Mouse (Mus musculus) hindbrain, embryonic 13.5 days (tissue): Measurements from ENCODE around the gene Fam177a. TPM values are rescaled to one million over a fixed set of nuclear protein-coding genes. Genes with fewer than 3 reads are reported as not detected.
"Not testable (repeated sequence)": the region's sequence is repeated elsewhere in the genome, so short reads cannot be mapped to it uniquely, and the experiment has no call there.

Source experiments
- ATAC-seq: fragments of 200-750 bp; cut with Nextera tagmentation; 2 replicates; pipeline ENCODE4 v1.8.0; 2017; ENCODE audit warnings: moderate TSS enrichment; ENCODE audit not compliant: low FRiP score
- H3K27ac ChIP-seq: fragments of 300-500 bp; sonication (generic); 2 replicates; pipeline ENCODE4 v1.5.1; 2015; ENCODE audit warnings: inconsistent platforms, mild to moderate bottlenecking, moderate library complexity
- H3K27me3 ChIP-seq: fragments of 300-500 bp; sonication (generic); 2 replicates; pipeline ENCODE4 v1.6.1; 2015; ENCODE audit warnings: mild to moderate bottlenecking, inconsistent platforms
- H3K36me3 ChIP-seq: fragments of 300-500 bp; sonication (generic); 2 replicates; pipeline ENCODE4 v1.6.1; 2015; ENCODE audit warnings: mild to moderate bottlenecking, inconsistent platforms
- H3K4me1 ChIP-seq: fragments of 300-500 bp; sonication (generic); replicated peaks from 2 replicates; pipeline ENCODE4 v1.6.1; 2015; ENCODE audit warnings: inconsistent platforms
- H3K4me2 ChIP-seq: fragments of 300-500 bp; sonication (generic); 2 replicates; pipeline ENCODE4 v1.6.1; 2015; ENCODE audit warnings: inconsistent platforms, mild to moderate bottlenecking, moderate library complexity
- H3K4me3 ChIP-seq: fragments of 300-500 bp; sonication (generic); 2 replicates; pipeline ENCODE4 v1.5.1; 2015; ENCODE audit warnings: mild to moderate bottlenecking, inconsistent platforms
- H3K9ac ChIP-seq: fragments of 300-500 bp; sonication (generic); 2 replicates; pipeline ENCODE4 v1.6.1; 2015; ENCODE audit warnings: mild to moderate bottlenecking, inconsistent platforms
- H3K9me3 ChIP-seq: fragments of 300-500 bp; sonication (generic); 2 replicates; pipeline ENCODE4 v1.6.1; 2016; ENCODE audit warnings: inconsistent platforms
- WGBS: fragments of 180-500 bp; shearing (Covaris S2); methylation state at CpG from one replicate; pipeline ENCODE4 v1.1.7; 2015; 5-methylcytosine and 5-hydroxymethylcytosine counted together
- polyA plus RNA-seq: library from polyadenylated mRNA; unstranded; fragments of >200 nt; fragmentation: Nextera tagmentation; extraction: Ambion mirVana; gene quantifications from 2 replicates; pipeline ENCODE4 v1.2.1, GENCODE M21; 2015

Fam177a gene
- 45.1 and 46.1 TPM in 2 replicates for polyA plus RNA-seq

- H3K4me3 ChIP-seq, H3K9ac ChIP-seq, H3K4me1 ChIP-seq, H3K9me3 ChIP-seq, H3K36me3 ChIP-seq, H3K27me3 ChIP-seq, H3K27ac ChIP-seq, H3K4me2 ChIP-seq: not testable (repeated sequence)
- ATAC-seq: peak; percentile 97
- WGBS: no CpG with 5 or more reads among the region's 40 CpGs
Observed at GRCm38 (mm10) chr12:55124242-55124641, at the start of gene Fam177a. Gene Fam177a (plus strand): TSS chr12:55124469.

DNA sequence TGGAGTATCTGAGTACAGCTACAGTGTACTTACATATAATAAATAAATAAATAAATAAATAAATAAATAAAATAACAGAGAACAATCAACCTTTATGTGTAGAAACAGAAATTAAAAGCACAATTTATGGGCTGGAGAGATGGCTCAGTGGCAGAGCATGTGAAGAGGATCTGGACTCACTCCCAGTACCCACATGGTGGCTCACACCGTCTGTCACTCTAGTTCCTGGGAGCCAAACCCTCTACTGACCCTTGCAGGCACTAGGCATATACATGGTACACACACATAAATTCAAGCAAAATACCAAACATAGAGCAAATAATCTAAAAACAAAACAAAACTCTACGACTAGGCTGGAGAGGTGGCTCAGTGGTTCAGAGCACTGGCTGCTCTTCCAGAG, 49.0 kb upstream of the Fam177a start:
- H3K27ac ChIP-seq: no peak overlapping the region
- no peaks in the 10 kb centered on the region for H3K36me3 ChIP-seq
- H3K27me3 ChIP-seq: no peaks in the 10 kb centered on the region
- H3K4me1 ChIP-seq: peaks cover 3% of the 10 kb centered on the region; the same call in 1 of the 2 replicates
- H3K4me2 ChIP-seq: no peak overlapping the region
- no peaks in the 10 kb centered on the region for H3K9me3 ChIP-seq
- WGBS: 94% methylated on average over 2 of the region's 2 CpGs
- H3K4me3 ChIP-seq: no peak overlapping the region
- no peak for ATAC-seq
- no peak overlapping the region for H3K9ac ChIP-seq

DNA sequence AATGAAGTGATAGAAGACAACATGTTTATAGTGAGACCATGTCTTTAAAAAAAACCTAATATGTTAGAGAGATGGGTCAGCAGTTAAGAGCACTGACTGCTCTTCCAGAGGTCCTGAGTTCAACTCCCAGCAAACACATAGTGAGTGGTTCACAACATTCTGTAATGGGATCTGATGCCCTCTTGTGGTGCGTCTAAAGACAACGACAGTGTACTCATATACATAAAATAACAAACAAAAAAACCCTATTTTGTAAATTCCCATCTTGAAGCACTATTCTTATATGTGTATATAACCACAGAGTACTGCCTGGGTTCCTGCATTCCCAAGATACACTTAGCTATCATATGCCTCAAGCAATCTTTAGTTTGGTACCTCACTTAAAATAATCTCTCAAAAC, 45.6 kb upstream of the Fam177a start:
- 46% methylated on average over 2 of the region's 2 CpGs for WGBS
- not testable (repeated sequence) for H3K27ac ChIP-seq

GRCm38 (mm10) chr12:55079726-55080600, 44.3 kb upstream of the Fam177a start, which contains the start of the genes 2700097O09Rik and Srp54a:
Gene 2700097O09Rik (minus strand): TSS chr12:55080110.
Gene Srp54a (plus strand): TSS chr12:55080262.
- not testable (repeated sequence) for H3K27me3 ChIP-seq, H3K36me3 ChIP-seq, H3K9me3 ChIP-seq, H3K4me1 ChIP-seq
- ATAC-seq: peak; percentile 99
- under 1% methylated on average over 60 of the region's 60 CpGs for WGBS
- Histone ChIP-seq H3K4me3 (peak within 1 kb of the TSS; percentile 66), H3K9ac (peak within 1 kb of the TSS; percentile 80), H3K4me2 (peak within 1 kb of the TSS; percentile 62), H3K27ac (peak within 1 kb of the TSS; percentile 89)

More for the DNA sequence above, 45.6 kb upstream of the Fam177a start:
- H3K4me2 ChIP-seq, H3K9ac ChIP-seq, H3K27me3 ChIP-seq, ATAC-seq, H3K9me3 ChIP-seq, H3K4me3 ChIP-seq, H3K4me1 ChIP-seq, H3K36me3 ChIP-seq: not testable (repeated sequence)

DNA sequence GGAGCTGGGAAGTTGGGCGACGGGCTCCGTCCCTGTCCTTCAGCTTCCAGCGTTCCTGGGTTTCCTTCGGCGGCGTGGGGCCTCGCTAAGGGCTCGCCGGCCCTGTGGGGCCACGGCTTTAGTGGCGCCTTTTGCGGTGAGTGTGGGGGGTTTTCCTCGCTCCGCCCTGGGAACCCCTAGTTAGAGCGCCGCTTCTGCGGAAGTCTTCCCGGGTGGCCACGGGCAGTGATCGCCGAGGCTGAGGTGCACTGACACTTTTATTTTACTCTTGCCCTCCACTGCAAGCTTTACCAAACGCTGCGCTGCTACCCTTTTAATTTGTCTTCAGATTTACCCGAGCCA, 43.7 kb upstream of the Fam177a start:
- peak overlapping the region; percentile 80 for H3K9ac ChIP-seq
- H3K36me3 ChIP-seq, H3K4me1 ChIP-seq, ATAC-seq, H3K9me3 ChIP-seq, H3K27me3 ChIP-seq: not testable (repeated sequence)
- H3K4me2 ChIP-seq: peak overlapping the region; percentile 54
- 0% methylated on average over 25 of the region's 25 CpGs for WGBS
- peak overlapping the region; percentile 89 for H3K27ac ChIP-seq
- H3K4me3 ChIP-seq: peak overlapping the region; percentile 66

GRCm38 (mm10) chr12:55092127-55092526, 32.1 kb upstream of the Fam177a start:
- not testable (repeated sequence) for H3K9me3 ChIP-seq, ATAC-seq, H3K4me3 ChIP-seq, H3K27ac ChIP-seq, H3K4me2 ChIP-seq, H3K36me3 ChIP-seq, H3K27me3 ChIP-seq, H3K9ac ChIP-seq, H3K4me1 ChIP-seq
- 97% methylated on average over 2 of the region's 7 CpGs for WGBS

GRCm38 (mm10) chr12:55112616-55113015, 11.7 kb upstream of the Fam177a start:
- not testable (repeated sequence) for H3K27me3 ChIP-seq, H3K4me3 ChIP-seq, H3K36me3 ChIP-seq, H3K27ac ChIP-seq, H3K4me2 ChIP-seq, H3K9ac ChIP-seq, H3K4me1 ChIP-seq, H3K9me3 ChIP-seq, ATAC-seq
- WGBS: no CpG with 5 or more reads among the region's 7 CpGs

- H3K27ac ChIP-seq, H3K4me3 ChIP-seq, H3K4me1 ChIP-seq, H3K4me2 ChIP-seq, H3K27me3 ChIP-seq, H3K9ac ChIP-seq, H3K36me3 ChIP-seq, H3K9me3 ChIP-seq: not testable (repeated sequence)
- peak; percentile 73 for ATAC-seq
- WGBS: no CpG with 5 or more reads among the region's 18 CpGs
Observed at GRCm38 (mm10) chr12:55124731-55125130, 462 bp downstream of the Fam177a start.

GRCm38 (mm10) chr12:55135540-55135939, 11.3 kb downstream of the Fam177a start:
- H3K4me3 ChIP-seq, H3K27ac ChIP-seq, H3K9ac ChIP-seq, H3K9me3 ChIP-seq, H3K36me3 ChIP-seq, H3K27me3 ChIP-seq, H3K4me1 ChIP-seq, ATAC-seq, H3K4me2 ChIP-seq: not testable (repeated sequence)
- WGBS: no CpG with 5 or more reads among the region's 6 CpGs

GRCm38 (mm10) chr12:55137859-55138258, 13.6 kb downstream of the Fam177a start:
- not testable (repeated sequence) for H3K27me3 ChIP-seq, H3K36me3 ChIP-seq, H3K4me1 ChIP-seq, H3K4me2 ChIP-seq, H3K27ac ChIP-seq, ATAC-seq, H3K9ac ChIP-seq, H3K4me3 ChIP-seq, H3K9me3 ChIP-seq
- no CpG with 5 or more reads among the region's 6 CpGs for WGBS

DNA sequence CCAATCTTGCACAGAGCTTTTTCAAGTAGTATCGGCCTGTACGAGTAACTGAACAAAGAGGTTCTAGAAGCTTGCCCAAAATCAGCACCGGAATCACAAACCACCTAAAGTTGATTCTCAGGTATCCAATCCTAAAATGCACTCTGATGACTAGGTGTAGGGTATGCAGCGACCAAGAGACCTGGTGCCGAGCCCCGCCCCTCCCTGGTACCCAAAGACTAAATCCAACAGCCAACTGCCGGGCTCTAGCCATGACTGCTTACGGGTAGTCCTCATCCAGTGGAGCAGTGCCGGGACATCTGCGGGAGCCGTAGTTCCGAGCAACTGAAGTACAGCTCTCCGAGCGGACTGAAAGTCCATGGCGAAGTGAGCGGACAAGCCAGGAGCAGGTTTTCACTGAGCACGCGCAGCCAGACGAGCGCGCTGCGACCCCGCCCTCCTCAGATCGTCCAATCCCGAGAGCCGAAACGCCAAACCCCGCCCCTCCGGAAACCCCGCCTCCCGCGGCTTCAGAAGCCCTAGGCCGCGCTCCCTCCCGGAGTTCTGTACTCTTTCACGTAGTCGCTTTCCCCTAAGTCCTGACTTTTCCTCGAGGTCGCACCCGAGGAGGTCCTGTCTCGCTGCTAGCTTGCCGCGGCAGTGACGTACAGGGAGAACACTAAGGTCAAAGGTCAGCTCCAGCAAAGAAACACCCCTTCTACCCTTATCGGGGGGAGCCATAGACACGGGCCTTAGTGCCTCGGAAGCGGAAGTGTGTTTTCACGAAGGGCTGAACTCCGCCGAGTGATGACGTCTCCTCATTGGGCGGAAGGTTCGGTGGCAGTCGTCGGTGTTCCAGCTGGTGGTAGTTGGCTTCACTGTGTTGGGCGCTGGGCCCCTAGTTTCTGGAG, 30.5 kb downstream of the Fam177a start, which contains the start of gene Srp54b:
Gene Srp54b (plus strand): TSS at position 546 of the 890 bp plus-strand sequence.
- H3K36me3 ChIP-seq, H3K9ac ChIP-seq, H3K4me2 ChIP-seq, H3K9me3 ChIP-seq, H3K27ac ChIP-seq, H3K27me3 ChIP-seq, H3K4me1 ChIP-seq: not testable (repeated sequence)
- no CpG with 5 or more reads among the region's 57 CpGs for WGBS
- peak within 1 kb of the TSS; percentile 32 for H3K4me3 ChIP-seq
- ATAC-seq: peak; percentile 99

GRCm38 (mm10) chr12:55155449-55155783, 31.1 kb downstream of the Fam177a start:
- not testable (repeated sequence) for H3K36me3 ChIP-seq, H3K9me3 ChIP-seq, H3K4me1 ChIP-seq, H3K4me2 ChIP-seq, H3K27me3 ChIP-seq, H3K27ac ChIP-seq, H3K9ac ChIP-seq
- peak overlapping the region; percentile 32 for H3K4me3 ChIP-seq
- WGBS: 0% methylated on average over 12 of the region's 24 CpGs
- ATAC-seq: peak; percentile 44
